Mouse (Mus musculus): ENCODE data around the gene Pmepa1. TPM values are rescaled to one million over a fixed set of nuclear protein-coding genes. Genes with fewer than 3 reads are reported as not detected.

The Pmepa1 gene
- polyA plus RNA-seq, 2 experiments from 2014 or later, result 10.4 to 12.7 TPM

- ATAC-seq, result no peak
Observed at GRCm38 (mm10) chr2:173253761-173254662, 22.3 kb downstream of the Pmepa1 start.

GRCm38 (mm10) chr2:173251675-173252074 lies 24.7 kb downstream of the Pmepa1 start:
- ATAC-seq, result no peak

GRCm38 (mm10) chr2:173251133-173251532 lies 25.2 kb downstream of the Pmepa1 start:
- ATAC-seq, result no peak

- ATAC-seq, result no peak
Observed at GRCm38 (mm10) chr2:173250411-173250810, 25.9 kb downstream of the Pmepa1 start.

- ATAC-seq, result no peak
Observed at GRCm38 (mm10) chr2:173249965-173250364, 26.4 kb downstream of the Pmepa1 start.

- ATAC-seq, result no peak
Observed at GRCm38 (mm10) chr2:173249386-173249785, 26.9 kb downstream of the Pmepa1 start.

- no peak for ATAC-seq
Observed at GRCm38 (mm10) chr2:173248822-173249221, 27.5 kb downstream of the Pmepa1 start.

- ATAC-seq, result no peak
Observed at GRCm38 (mm10) chr2:173247911-173248310, 28.4 kb downstream of the Pmepa1 start.

GRCm38 (mm10) chr2:173247197-173247596 lies 29.1 kb downstream of the Pmepa1 start:
- ATAC-seq, result no peak

GRCm38 (mm10) chr2:173246688-173247087 lies 29.6 kb downstream of the Pmepa1 start:
- ATAC-seq, result peak; percentile 34

- ATAC-seq, result no peak
Observed at GRCm38 (mm10) chr2:173245258-173245657, 31.1 kb downstream of the Pmepa1 start.

- ATAC-seq, result no peak
Observed at GRCm38 (mm10) chr2:173244108-173244507, 32.2 kb downstream of the Pmepa1 start.

GRCm38 (mm10) chr2:173243616-173244015 lies 32.7 kb downstream of the Pmepa1 start:
- ATAC-seq, result no peak

GRCm38 (mm10) chr2:173242874-173243273 lies 33.5 kb downstream of the Pmepa1 start:
- ATAC-seq, result no peak

GRCm38 (mm10) chr2:173240738-173241137 lies 35.6 kb downstream of the Pmepa1 start:
- ATAC-seq, result no peak

GRCm38 (mm10) chr2:173238522-173238921 lies 37.8 kb downstream of the Pmepa1 start:
- no peak for ATAC-seq

- ATAC-seq, result peak; percentile 70
Observed at GRCm38 (mm10) chr2:173235435-173236332, 40.6 kb downstream of the Pmepa1 start.

- no peak for ATAC-seq
Observed at GRCm38 (mm10) chr2:173232766-173233099, 43.6 kb downstream of the Pmepa1 start.

- no peak for ATAC-seq
Observed at GRCm38 (mm10) chr2:173232065-173232765, 44.1 kb downstream of the Pmepa1 start.

- ATAC-seq, result peak; percentile 91
Observed at GRCm38 (mm10) chr2:173229578-173230224, 46.6 kb downstream of the Pmepa1 start.

GRCm38 (mm10) chr2:173228567-173228966 lies 47.8 kb downstream of the Pmepa1 start:
- ATAC-seq, result no peak

GRCm38 (mm10) chr2:173226792-173227191 lies 49.5 kb downstream of the Pmepa1 start:
- no peak for ATAC-seq

Measured in CD4-positive, CD25-positive, alpha-beta regulatory T cell, adult 4 months (primary cell).